Mouse (Mus musculus) limb, embryonic 14.5 days (tissue): ENCODE data around the gene Bend3. TPM values are rescaled to one million over a fixed set of nuclear protein-coding genes. Genes with fewer than 3 reads are reported as not detected.

Experiments
- ATAC-seq: fragments of 200-750 bp; cut with Nextera tagmentation; 2 replicates; pipeline ENCODE4 v1.8.0; 2017; ENCODE audit warnings: low read depth, moderate number of reproducible peaks, moderate TSS enrichment; ENCODE audit not compliant: low FRiP score
- DNase-seq: peaks from one replicate; pipeline ENCODE4 v3.0.0-alpha.2; 2015; ENCODE audit warnings: low spot score
- H3K27ac ChIP-seq: fragments of 300-500 bp; sonication (generic); replicated peaks from 2 replicates; pipeline ENCODE4 v1.5.1; 2014; ENCODE audit warnings: low read depth, mild to moderate bottlenecking, low read length, moderate library complexity, mixed read lengths
- H3K27me3 ChIP-seq: fragments of 300-500 bp; sonication (generic); 2 replicates; pipeline ENCODE4 v1.6.1; 2014; ENCODE audit warnings: low read length, mixed read lengths; ENCODE audit not compliant: control insufficient read depth, insufficient read depth
- H3K36me3 ChIP-seq: fragments of 300-500 bp; sonication (generic); 2 replicates; pipeline ENCODE4 v1.6.1; 2014; ENCODE audit warnings: mild to moderate bottlenecking, low read length, moderate library complexity, mixed read lengths; ENCODE audit not compliant: control insufficient read depth, insufficient read depth
- H3K4me1 ChIP-seq: fragments of 300-500 bp; sonication (generic); 2 replicates; pipeline ENCODE4 v1.6.1; 2014; ENCODE audit warnings: antibody characterized with exemption, low read length, mixed read lengths; ENCODE audit not compliant: control insufficient read depth, insufficient read depth
- H3K4me2 ChIP-seq: fragments of 300-500 bp; sonication (generic); replicated peaks from 2 replicates; pipeline ENCODE4 v1.6.1; 2014; ENCODE audit warnings: low read depth, mild to moderate bottlenecking, low read length, moderate library complexity; ENCODE audit not compliant: severe bottlenecking
- H3K4me3 ChIP-seq: fragments of 300-500 bp; sonication (generic); replicated peaks from 2 replicates; pipeline ENCODE4 v1.5.1; 2014; ENCODE audit warnings: low read length
- H3K9ac ChIP-seq: fragments of 300-500 bp; sonication (generic); 2 replicates; pipeline ENCODE4 v1.6.1; 2014; ENCODE audit warnings: mild to moderate bottlenecking, low read depth, low read length, moderate library complexity; ENCODE audit not compliant: severe bottlenecking
- H3K9me3 ChIP-seq: fragments of 300-500 bp; sonication (generic); 2 replicates; pipeline ENCODE4 v1.6.1; 2016; ENCODE audit warnings: low read length; ENCODE audit not compliant: control insufficient read depth
- POLR2A ChIP-seq: fragments of 200-500 bp; IDR thresholded peaks from 2 replicates; pipeline ENCODE4 v1.8.0; 2012; ENCODE audit warnings: inconsistent platforms, mild to moderate bottlenecking, moderate library complexity, borderline replicate concordance; ENCODE audit not compliant: insufficient read depth, insufficient read length; ENCODE audit errors: extremely low read depth
- WGBS: fragments of 180-500 bp; shearing (Covaris S2); extraction: QIAGEN DNeasy Blood & Tissue Kit; methylation state at CpG from one replicate; pipeline ENCODE4 v1.1.7; 2014; 5-methylcytosine and 5-hydroxymethylcytosine counted together
- polyA plus RNA-seq, 2 experiments: library from polyadenylated mRNA; depleted of rRNA in 1 of 2; stranded (reverse) in 1 of 2; unstranded in 1 of 2; fragments of >200 nt; fragmentation: Nextera tagmentation in 1 of 2; extraction: Ambion mirVana in 1 of 2; gene quantifications; 2 replicates each; pipeline versions ENCODE4 v1.2.1 to v1.2.3; 2012 to 2014

The Bend3 gene
- polyA plus RNA-seq, 2 experiments, result 5.0 to 9.8 TPM

GRCm38 (mm10) chr10:43534382-43534781 lies 55.8 kb downstream of the Bend3 start:
- Histone ChIP-seq H3K9ac (no peak overlapping the region), H3K9me3 (no peaks in the 10 kb centered on the region), H3K4me2 (no peak overlapping the region), H3K27me3 (no peaks in the 10 kb centered on the region), H3K27ac (no peak overlapping the region), H3K4me1 (peaks cover under 1% of the 10 kb centered on the region), H3K36me3 (peaks cover 39% of the 10 kb centered on the region), H3K4me3 (no peak overlapping the region)
- ATAC-seq, result no peak
- no peak for DNase-seq
- 78% methylated on average over 1 of the region's 1 CpGs for WGBS
- no peak for TF ChIP-seq POLR2A

GRCm38 (mm10) chr10:43537652-43538051 lies 59.0 kb downstream of the Bend3 start:
- no peaks in the 10 kb centered on the region for H3K27me3 ChIP-seq
- WGBS, result 95% methylated on average over 7 of the region's 7 CpGs
- no peak overlapping the region for H3K4me2 ChIP-seq
- H3K9ac ChIP-seq, result no peak overlapping the region
- no peak overlapping the region for H3K4me3 ChIP-seq
- peaks cover 9% of the 10 kb centered on the region; the same call in 1 of the 2 replicates for H3K36me3 ChIP-seq
- H3K9me3 ChIP-seq, result no peaks in the 10 kb centered on the region
- no peak overlapping the region for H3K27ac ChIP-seq
- no peak for TF ChIP-seq POLR2A
- ATAC-seq (no peak), DNase-seq (no peak)
- H3K4me1 ChIP-seq, result peaks cover 12% of the 10 kb centered on the region

- Histone ChIP-seq H3K4me1 (peaks cover 12% of the 10 kb centered on the region), H3K27me3 (no peaks in the 10 kb centered on the region), H3K27ac (no peak overlapping the region), H3K9ac (no peak overlapping the region), H3K36me3 (0 out of 2 replicates have a peak, but pooled peaks cover 3% of the 10 kb centered on the region), H3K4me3 (no peak overlapping the region), H3K9me3 (no peaks in the 10 kb centered on the region), H3K4me2 (no peak overlapping the region)
- no peak for DNase-seq
- ATAC-seq, result no peak
- 85% methylated on average over 5 of the region's 5 CpGs for WGBS
- TF ChIP-seq POLR2A, result no peak
Measured at GRCm38 (mm10) chr10:43538831-43539230, 60.2 kb downstream of the Bend3 start.

GRCm38 (mm10) chr10:43539746-43540310 lies 61.2 kb downstream of the Bend3 start:
- peaks cover 12% of the 10 kb centered on the region for H3K4me1 ChIP-seq
- no peak for TF ChIP-seq POLR2A
- H3K4me3 ChIP-seq, result peak overlapping the region; percentile 88
- H3K36me3 ChIP-seq, result 0 out of 2 replicates have a peak, but pooled peaks cover 3% of the 10 kb centered on the region
- no peak overlapping the region for H3K27ac ChIP-seq
- DNase-seq (no peak), ATAC-seq (no peak)
- 8% methylated on average over 12 of the region's 12 CpGs for WGBS
- H3K9ac ChIP-seq, result peak overlapping the region; percentile 91
- no peaks in the 10 kb centered on the region for H3K9me3 ChIP-seq
- peak overlapping the region; percentile 66 for H3K4me2 ChIP-seq
- H3K27me3 ChIP-seq, result no peaks in the 10 kb centered on the region

GRCm38 (mm10) chr10:43540442-43541152 lies 62.0 kb downstream of the Bend3 start, which contains the start of gene 1700021F05Rik:
1700021F05Rik (minus strand) TSS chr10:43540994.
- Histone ChIP-seq H3K4me1 (peaks cover 12% of the 10 kb centered on the region), H3K9ac (peak within 1 kb of the TSS; percentile 91), H3K4me2 (peak within 1 kb of the TSS; percentile 66), H3K36me3 (0 out of 2 replicates have a peak, but pooled peaks cover 3% of the 10 kb centered on the region), H3K9me3 (no peaks in the 10 kb centered on the region), H3K4me3 (peak within 1 kb of the TSS; percentile 88), H3K27me3 (no peaks in the 10 kb centered on the region), H3K27ac (peak within 1 kb of the TSS; percentile 75)
- peak; percentile 99 for ATAC-seq
- peak; percentile 90 for TF ChIP-seq POLR2A
- WGBS, result 0% methylated on average over 36 of the region's 56 CpGs
- DNase-seq, result peak; percentile 94
